Mouse (Mus musculus) CD4-positive, CD25-positive, alpha-beta regulatory T cell, adult 2 months (primary cell): ENCODE measurements around the gene Abca4.
A peak's percentile ranks its signal among the peaks of the same experiment; 100 is the strongest.
"Not testable (repeated sequence)": the region's sequence is repeated elsewhere in the genome, so short reads cannot be mapped to it uniquely, and the experiment has no call there.

Source experiments
- DNase-seq: peaks from one replicate; pipeline ENCODE4 v3.0.0-alpha.2; 2012; ENCODE audit warnings: low read depth, low spot score

Abca4 gene

DNA sequence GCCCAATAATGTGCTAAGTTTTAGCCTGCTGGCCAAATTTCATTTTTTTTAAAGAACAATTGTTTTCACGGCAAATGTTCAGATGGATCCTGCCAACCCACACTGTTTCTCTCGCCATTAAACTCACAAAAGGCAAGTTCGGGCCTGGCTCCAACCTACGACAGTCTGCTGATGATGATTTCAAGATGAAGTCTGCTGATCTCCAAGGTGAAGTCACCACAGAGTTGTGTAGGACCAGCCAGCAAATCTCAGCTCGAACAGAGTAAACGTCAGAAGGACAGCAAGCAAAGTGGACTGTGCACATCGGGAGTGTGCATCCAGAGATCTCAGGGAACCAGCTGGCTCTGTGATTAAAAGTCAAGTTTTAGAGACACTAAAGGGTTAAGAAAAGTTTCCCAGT, 166.6 kb downstream of the Abca4 start:
- no peak for DNase-seq

DNA sequence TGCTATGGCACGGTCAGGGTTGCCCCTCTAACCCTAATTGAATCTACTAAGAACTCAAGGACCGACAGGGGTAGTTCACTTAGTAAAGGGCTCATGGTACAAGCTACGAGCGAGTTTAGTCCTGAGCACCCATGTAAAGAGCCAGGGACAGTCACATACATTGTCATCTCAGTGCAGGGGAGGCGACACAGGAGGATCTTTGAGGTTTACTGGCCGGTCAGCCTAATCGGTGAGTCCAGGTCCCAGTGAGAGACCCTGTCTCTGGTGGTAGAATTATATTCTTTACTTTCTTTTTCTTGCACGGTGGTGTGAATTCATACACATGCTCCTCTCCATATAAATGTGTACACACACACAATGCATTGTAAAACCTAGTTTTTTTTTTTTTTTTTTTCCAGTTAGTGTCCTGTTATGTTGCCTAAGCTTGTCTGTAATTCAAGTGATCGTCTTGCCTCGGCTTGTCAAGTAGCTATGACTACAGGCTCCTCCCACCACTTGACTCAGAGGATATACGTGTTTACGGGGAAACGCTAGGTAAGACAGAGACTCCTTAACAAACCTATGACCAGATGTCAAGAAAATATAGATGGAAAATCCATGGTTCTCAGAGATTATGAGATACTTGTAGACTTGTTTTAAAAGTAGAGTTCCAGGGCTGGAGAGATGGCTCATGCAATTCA, 167.3 kb downstream of the Abca4 start:
- peak; percentile 17 for DNase-seq

DNA sequence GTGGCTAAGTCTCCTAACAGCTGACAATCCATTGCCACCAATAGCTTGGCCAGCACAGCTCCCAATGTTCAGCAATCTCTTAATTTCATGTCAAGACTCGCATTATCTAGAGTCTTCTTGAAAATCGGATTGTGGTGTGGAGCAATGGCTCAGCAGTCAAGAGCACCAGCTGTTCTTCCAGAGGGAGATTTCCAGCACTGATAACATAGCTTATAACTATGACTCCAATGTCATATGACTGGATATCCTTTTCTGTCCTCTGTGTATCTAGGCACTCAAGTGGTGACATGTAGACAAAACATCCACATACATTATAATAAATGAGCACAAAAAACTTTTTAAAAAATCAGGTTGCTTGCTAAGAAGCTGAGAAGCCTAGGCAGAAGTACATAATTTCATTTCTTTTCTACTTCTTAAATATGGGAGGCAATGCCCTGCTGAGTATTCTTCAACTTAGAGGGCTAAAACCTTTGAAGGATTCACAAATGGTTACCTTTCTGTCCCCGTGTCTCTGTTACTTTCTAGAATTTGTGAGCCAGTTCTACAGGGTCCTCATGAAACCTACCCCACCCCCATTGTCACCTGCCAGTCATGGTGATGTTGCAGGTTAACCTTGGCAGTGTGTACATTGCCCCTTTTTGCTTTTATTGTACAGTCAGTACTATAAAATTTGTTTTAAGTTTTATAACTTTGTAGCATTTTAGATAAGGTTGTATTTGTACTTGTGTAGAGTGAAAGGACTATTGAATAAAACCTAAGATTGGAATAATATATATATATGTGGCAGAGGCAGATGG, 177.2 kb downstream of the Abca4 start:
- DNase-seq, result no peak

DNA sequence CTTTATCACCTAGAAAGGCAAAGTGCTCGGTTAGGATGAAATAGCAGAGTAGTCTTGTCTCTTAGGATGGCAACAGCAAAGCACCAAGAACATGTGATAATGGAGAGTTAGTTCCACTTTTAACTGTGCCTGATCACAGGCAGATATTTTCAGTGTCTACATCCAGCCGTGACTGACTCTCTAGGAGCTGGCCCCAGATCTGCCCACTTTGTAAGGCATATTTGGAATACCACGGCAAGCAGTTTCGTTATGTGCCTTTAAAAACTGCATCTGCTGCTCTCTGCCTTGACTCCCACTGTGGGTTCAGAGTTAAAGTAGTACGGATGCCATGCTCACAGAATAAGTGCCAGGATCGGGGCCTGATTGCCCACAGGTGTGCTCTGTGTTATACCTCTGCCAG, 182.7 kb downstream of the Abca4 start:
- not testable (repeated sequence) for DNase-seq
